Mouse (Mus musculus) limb, embryonic 15.5 days (tissue): ENCODE measurements around the gene Gtpbp10. TPM values are rescaled to one million over a fixed set of nuclear protein-coding genes. Genes with fewer than 3 reads are reported as not detected.

Experiments
- ATAC-seq: fragments of 200-750 bp; cut with Nextera tagmentation; 2 replicates; pipeline ENCODE4 v1.8.0; 2017; ENCODE audit warnings: low read depth, moderate TSS enrichment; ENCODE audit not compliant: insufficient number of reproducible peaks, low FRiP score, low TSS enrichment
- H3K27ac ChIP-seq: fragments of 300-500 bp; sonication (generic); 2 replicates; pipeline ENCODE4 v1.5.1; 2015; ENCODE audit warnings: moderate library complexity, mild to moderate bottlenecking, inconsistent platforms
- H3K27me3 ChIP-seq: fragments of 300-500 bp; sonication (generic); 2 replicates; pipeline ENCODE4 v1.6.1; 2015; ENCODE audit warnings: inconsistent platforms
- H3K36me3 ChIP-seq: fragments of 300-500 bp; sonication (generic); 2 replicates; pipeline ENCODE4 v1.6.1; 2015; ENCODE audit warnings: inconsistent platforms
- H3K4me1 ChIP-seq: fragments of 300-500 bp; sonication (generic); 2 replicates; pipeline ENCODE4 v1.6.1; 2015; ENCODE audit warnings: inconsistent platforms
- H3K4me2 ChIP-seq: fragments of 300-500 bp; sonication (generic); 2 replicates; pipeline ENCODE4 v1.6.1; 2015; ENCODE audit warnings: mild to moderate bottlenecking, inconsistent platforms
- H3K4me3 ChIP-seq: fragments of 300-500 bp; sonication (generic); 2 replicates; pipeline ENCODE4 v1.5.1; 2015; ENCODE audit warnings: mild to moderate bottlenecking, inconsistent platforms
- H3K9ac ChIP-seq: fragments of 300-500 bp; sonication (generic); 2 replicates; pipeline ENCODE4 v1.6.1; 2015; ENCODE audit warnings: inconsistent platforms
- H3K9me3 ChIP-seq: fragments of 300-500 bp; sonication (generic); 2 replicates; pipeline ENCODE4 v1.6.1; 2016; ENCODE audit warnings: inconsistent platforms
- WGBS: fragments of 180-500 bp; shearing (Covaris S2); methylation state at CpG from one replicate; pipeline ENCODE4 v1.1.7; 2015; 5-methylcytosine and 5-hydroxymethylcytosine counted together
- polyA plus RNA-seq: library from polyadenylated mRNA; unstranded; fragments of >200 nt; fragmentation: Nextera tagmentation; extraction: Ambion mirVana; gene quantifications from 2 replicates; pipeline ENCODE4 v1.2.1, GENCODE M21; 2015

The Gtpbp10 gene
- 18.9 and 20.2 TPM in 2 replicates for polyA plus RNA-seq

GRCm38 (mm10) chr5:5559079-5559740 is at the start of gene Gtpbp10:
Gene Gtpbp10 (minus strand): TSS chr5:5559538.
- under 1% methylated on average over 43 of the region's 43 CpGs for WGBS
- H3K36me3 ChIP-seq: peaks cover 10% of the 10 kb centered on the region
- no peaks in the 10 kb centered on the region for H3K27me3 ChIP-seq
- no peaks in the 10 kb centered on the region for H3K9me3 ChIP-seq
- peak within 1 kb of the TSS; percentile 73 for H3K4me3 ChIP-seq
- peak within 1 kb of the TSS; percentile 71 for H3K9ac ChIP-seq
- peaks cover 8% of the 10 kb centered on the region for H3K4me1 ChIP-seq
- peak; percentile 96 for ATAC-seq
- H3K27ac ChIP-seq: peak within 1 kb of the TSS; percentile 81
- H3K4me2 ChIP-seq: peak within 1 kb of the TSS; percentile 52

GRCm38 (mm10) chr5:5587686-5588085 is 28.3 kb upstream of the Gtpbp10 start:
- 84% methylated on average over 3 of the region's 3 CpGs for WGBS
- Histone ChIP-seq H3K27me3 (no peaks in the 10 kb centered on the region), H3K4me3 (no peak overlapping the region), H3K36me3 (no peaks in the 10 kb centered on the region), H3K4me2 (no peak overlapping the region), H3K27ac (no peak overlapping the region), H3K9me3 (no peaks in the 10 kb centered on the region), H3K9ac (no peak overlapping the region), H3K4me1 (no peaks in the 10 kb centered on the region)
- no peak for ATAC-seq

GRCm38 (mm10) chr5:5573749-5574317 is 14.5 kb upstream of the Gtpbp10 start, which contains the start of gene Gm8773:
Gene Gm8773 (plus strand): TSS chr5:5573799.
- H3K27me3 ChIP-seq: peaks cover 17% of the 10 kb centered on the region
- H3K4me3 ChIP-seq: peak within 1 kb of the TSS; percentile 49
- H3K27ac ChIP-seq: no peak within 1 kb of the TSS
- 0 out of 2 replicates have a peak, but pooled peaks cover 3% of the 10 kb centered on the region for H3K4me1 ChIP-seq
- ATAC-seq: 0 out of 2 replicates have a peak, but pooled peaks have one; percentile 44
- no peaks in the 10 kb centered on the region for H3K36me3 ChIP-seq
- H3K9ac ChIP-seq: peak within 1 kb of the TSS; percentile 33; the same call in 1 of the 2 replicates
- WGBS: 1% methylated on average over 24 of the region's 24 CpGs
- no peaks in the 10 kb centered on the region for H3K9me3 ChIP-seq
- H3K4me2 ChIP-seq: peak within 1 kb of the TSS; percentile 87

GRCm38 (mm10) chr5:5562435-5562834 is 3.1 kb upstream of the Gtpbp10 start:
- H3K9ac ChIP-seq: no peak overlapping the region
- H3K36me3 ChIP-seq: no peaks in the 10 kb centered on the region
- H3K27ac ChIP-seq: no peak overlapping the region
- H3K27me3 ChIP-seq: no peaks in the 10 kb centered on the region
- 55% methylated on average over 3 of the region's 3 CpGs for WGBS
- no peak overlapping the region for H3K4me3 ChIP-seq
- peaks cover 8% of the 10 kb centered on the region for H3K4me1 ChIP-seq
- H3K9me3 ChIP-seq: no peaks in the 10 kb centered on the region
- no peak for ATAC-seq
- no peak overlapping the region for H3K4me2 ChIP-seq

- Histone ChIP-seq H3K4me1 (peaks cover 8% of the 10 kb centered on the region), H3K9me3 (no peaks in the 10 kb centered on the region), H3K36me3 (no peaks in the 10 kb centered on the region), H3K9ac (no peak overlapping the region), H3K4me2 (no peak overlapping the region), H3K27me3 (no peaks in the 10 kb centered on the region), H3K27ac (no peak overlapping the region), H3K4me3 (no peak overlapping the region)
- ATAC-seq: no peak
- 65% methylated on average over 4 of the region's 4 CpGs for WGBS
Measured at GRCm38 (mm10) chr5:5561041-5561706, 1.8 kb upstream of the Gtpbp10 start.

- Histone ChIP-seq H3K36me3 (peaks cover 4% of the 10 kb centered on the region), H3K4me3 (peak overlapping the region; percentile 73), H3K27ac (peak overlapping the region; percentile 81), H3K27me3 (no peaks in the 10 kb centered on the region), H3K4me2 (peak overlapping the region; percentile 52), H3K9me3 (no peaks in the 10 kb centered on the region), H3K4me1 (peaks cover 8% of the 10 kb centered on the region), H3K9ac (peak overlapping the region; percentile 71)
- no peak for ATAC-seq
- 38% methylated on average over 8 of the region's 8 CpGs for WGBS
Measured at GRCm38 (mm10) chr5:5559798-5560197, 460 bp upstream of the Gtpbp10 start.

GRCm38 (mm10) chr5:5551110-5551509 is 8.2 kb downstream of the Gtpbp10 start:
- Histone ChIP-seq H3K27me3 (no peaks in the 10 kb centered on the region), H3K4me2 (no peak overlapping the region), H3K4me1 (no peaks in the 10 kb centered on the region), H3K36me3 (peaks cover 41% of the 10 kb centered on the region), H3K9me3 (no peaks in the 10 kb centered on the region), H3K9ac (no peak overlapping the region), H3K27ac (no peak overlapping the region), H3K4me3 (no peak overlapping the region)
- ATAC-seq: no peak
- 76% methylated on average over 1 of the region's 1 CpGs for WGBS

GRCm38 (mm10) chr5:5540385-5540784 is 19.0 kb downstream of the Gtpbp10 start:
- H3K4me1 ChIP-seq: no peaks in the 10 kb centered on the region
- peaks cover 44% of the 10 kb centered on the region for H3K36me3 ChIP-seq
- ATAC-seq: no peak
- no peaks in the 10 kb centered on the region for H3K27me3 ChIP-seq
- H3K4me3 ChIP-seq: no peak overlapping the region
- 72% methylated on average over 3 of the region's 3 CpGs for WGBS
- no peak overlapping the region for H3K27ac ChIP-seq
- H3K9me3 ChIP-seq: no peaks in the 10 kb centered on the region
- H3K9ac ChIP-seq: no peak overlapping the region
- H3K4me2 ChIP-seq: no peak overlapping the region

GRCm38 (mm10) chr5:5539771-5540170 is 19.6 kb downstream of the Gtpbp10 start:
- Histone ChIP-seq H3K9ac (no peak overlapping the region), H3K27me3 (no peaks in the 10 kb centered on the region), H3K27ac (no peak overlapping the region), H3K9me3 (no peaks in the 10 kb centered on the region), H3K4me3 (no peak overlapping the region), H3K4me1 (no peaks in the 10 kb centered on the region), H3K36me3 (peaks cover 44% of the 10 kb centered on the region), H3K4me2 (no peak overlapping the region)
- 82% methylated on average over 3 of the region's 3 CpGs for WGBS
- no peak for ATAC-seq

GRCm38 (mm10) chr5:5536131-5536530 is 23.2 kb downstream of the Gtpbp10 start:
- H3K4me2 ChIP-seq: no peak overlapping the region
- no peak overlapping the region for H3K4me3 ChIP-seq
- H3K27ac ChIP-seq: no peak overlapping the region
- H3K9me3 ChIP-seq: no peaks in the 10 kb centered on the region
- H3K9ac ChIP-seq: no peak overlapping the region
- no peaks in the 10 kb centered on the region for H3K4me1 ChIP-seq
- peaks cover 21% of the 10 kb centered on the region for H3K36me3 ChIP-seq
- ATAC-seq: no peak
- H3K27me3 ChIP-seq: no peaks in the 10 kb centered on the region
- 89% methylated on average over 1 of the region's 1 CpGs for WGBS

- Histone ChIP-seq H3K4me2 (no peak overlapping the region), H3K27me3 (no peaks in the 10 kb centered on the region), H3K36me3 (peaks cover 9% of the 10 kb centered on the region), H3K4me3 (no peak overlapping the region), H3K4me1 (no peaks in the 10 kb centered on the region), H3K9ac (no peak overlapping the region), H3K27ac (no peak overlapping the region), H3K9me3 (no peaks in the 10 kb centered on the region)
- WGBS: 87% methylated on average over 3 of the region's 3 CpGs
- ATAC-seq: no peak
Measured at GRCm38 (mm10) chr5:5533656-5534420, 25.5 kb downstream of the Gtpbp10 start.
